Comparison of ENCODE assay signal across 23 mouse cellular contexts in the genomic region with DNA sequence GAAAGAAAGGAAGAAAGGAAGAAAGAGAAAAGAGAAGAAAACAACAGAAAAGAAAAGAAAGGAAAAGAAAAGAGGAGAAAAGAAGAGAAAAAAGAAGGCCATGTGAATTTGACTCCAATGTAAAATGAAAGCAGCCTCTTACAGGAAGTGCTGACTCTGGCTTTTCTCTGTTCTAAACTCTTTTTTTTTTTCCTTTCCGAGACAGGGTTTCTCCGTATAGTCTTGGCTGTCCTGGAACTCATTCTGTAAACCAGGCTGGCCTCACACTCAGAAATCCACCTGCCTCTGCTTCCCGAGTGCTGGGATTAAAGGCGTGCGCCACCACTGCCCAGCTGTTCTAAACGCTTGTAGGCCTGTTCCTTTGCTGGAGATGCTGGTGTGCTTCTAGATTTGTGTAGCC. TPM values are rescaled to one million over a fixed set of nuclear protein-coding genes. Genes with fewer than 3 reads are reported as not detected.
DNase-seq lines count a peak whose midpoint lies in the region; ATAC-seq and TF ChIP-seq lines count a peak whose summit lies in the region.
"Had no signal": no experiment of that assay in that cellular context is flagged by ENCODE, and none has a peak within 500 bp of the region (broad histone marks: within the 10 kb centered on the region; RNA-seq: fewer than 3 reads in every experiment).

No protein-coding gene starts in this region.

- peak overlapping the region; percentile 46 for H3K27ac ChIP-seq in liver, adult 2 months (replicated peaks; ENCODE audit: insufficient read depth, low read depth, low read length)
- H3K27ac ChIP-seq in MEL (ENCODE audit: control insufficient read depth, low read depth, low read length): peak overlapping the region; percentile 99
- H3K27ac ChIP-seq in liver, embryonic 12.5 days: peak overlapping the region; percentile 92
- H3K27ac ChIP-seq: embryonic facial prominence, embryonic 12.5 days; forebrain, embryonic 12.5 days; hindbrain, embryonic 15.5 days; layer of hippocampus, adult 2 months; midbrain, embryonic 12.5 days had no signal

- H3K4me1 ChIP-seq in liver, adult 2 months (ENCODE audit: control insufficient read depth, insufficient read depth, low read length): peaks cover 9% of the 10 kb centered on the region
- H3K4me1 ChIP-seq in MEL (ENCODE audit: control insufficient read depth in 1 of 2, insufficient read depth in 2 of 2, low read length in 2 of 2): peaks cover 17 to 46% of the 10 kb centered on the region in 2 experiments
- peaks cover 93% of the 10 kb centered on the region for H3K4me1 ChIP-seq in liver, embryonic 12.5 days
- H3K4me1 ChIP-seq: embryonic facial prominence, embryonic 12.5 days had no signal

- peaks cover 16% of the 10 kb centered on the region for H3K36me3 ChIP-seq in liver, adult 2 months (ENCODE audit: control insufficient read depth, insufficient read depth, low read length)
- peaks cover 8 to 54% of the 10 kb centered on the region in 2 experiments for H3K36me3 ChIP-seq in MEL (ENCODE audit: control insufficient read depth in 1 of 2, insufficient read depth in 2 of 2, low read length in 2 of 2)
- H3K36me3 ChIP-seq in liver, embryonic 12.5 days: peaks cover 30% of the 10 kb centered on the region
- H3K36me3 ChIP-seq in myocyte (ENCODE audit: control insufficient read depth, insufficient read depth): no peaks in the 10 kb centered on the region
- H3K36me3 ChIP-seq: forebrain, embryonic 12.5 days; hindbrain, embryonic 15.5 days; midbrain, embryonic 12.5 days had no signal

- 0 out of 2 replicates have a peak overlapping the region, but pooled peaks have one; percentile 2 for H3K4me2 ChIP-seq in liver, embryonic 12.5 days
- H3K4me2 ChIP-seq in myocyte (ENCODE audit: low read depth): peak overlapping the region; percentile 19
- H3K4me2 ChIP-seq: embryonic facial prominence, embryonic 12.5 days; forebrain, embryonic 12.5 days; hindbrain, embryonic 15.5 days; midbrain, embryonic 12.5 days had no signal

- peaks cover 3% of the 10 kb centered on the region; the same call in 1 of the 2 replicates for H3K79me2 ChIP-seq in liver, adult 2 months (ENCODE audit: control insufficient read depth, insufficient read depth, low read length)
- H3K79me2 ChIP-seq in MEL (ENCODE audit: control insufficient read depth, insufficient read depth, low read length, poor library complexity): peaks cover 64% of the 10 kb centered on the region
- peaks cover 26% of the 10 kb centered on the region for H3K79me2 ChIP-seq in myocyte (ENCODE audit: control insufficient read depth, insufficient read depth)

- no peak for TF ChIP-seq CTCF in liver, adult 2 months (IDR thresholded peaks at IDR 0.05; ENCODE audit: low read depth, low read length)
- no peak for TF ChIP-seq CTCF in MEL (IDR thresholded peaks at IDR 0.05 in 2 of 3, conservative IDR thresholded peaks at IDR 0.05 in 1 of 3; ENCODE audit: control insufficient read depth in 1 of 3, insufficient read depth in 1 of 3, low read depth in 2 of 3, low read length in 3 of 3, poor library complexity in 1 of 3, severe bottlenecking in 1 of 3)

- H3K27me3 ChIP-seq in liver, adult 2 months (ENCODE audit: control insufficient read depth, insufficient read depth, low read length): no peaks in the 10 kb centered on the region
- H3K27me3 ChIP-seq in MEL (ENCODE audit: control insufficient read depth in 1 of 2, insufficient read depth in 2 of 2, low read length in 2 of 2): no peaks in the 10 kb centered on the region
- H3K27me3 ChIP-seq in liver, embryonic 12.5 days (replicated peaks): no peaks in the 10 kb centered on the region
- H3K27me3 ChIP-seq in myocyte (ENCODE audit: control insufficient read depth, insufficient read depth, insufficient read length): no peaks in the 10 kb centered on the region

- no peak for ATAC-seq in liver, embryonic 12.5 days
- no peak for ATAC-seq in cerebellum, adult (ENCODE audit: insufficient number of reproducible peaks, low FRiP score, low TSS enrichment)
- ATAC-seq: intestine, embryonic 16.5 days had no signal

- no peak overlapping the region for H3K4me3 ChIP-seq in liver, adult 2 months (ENCODE audit: insufficient read depth, low read depth, low read length)
- H3K4me3 ChIP-seq in MEL (ENCODE audit: control insufficient read depth in 1 of 2, insufficient read depth in 1 of 2, low read depth in 2 of 2, low read length in 2 of 2): no peak overlapping the region; a peak in 1 of 4 replicates
- no peak overlapping the region for H3K4me3 ChIP-seq in liver, embryonic 12.5 days
- H3K4me3 ChIP-seq in myocyte: no peak overlapping the region
- H3K4me3 ChIP-seq: embryonic facial prominence, embryonic 12.5 days; forebrain, embryonic 12.5 days; hindbrain, embryonic 15.5 days; layer of hippocampus, adult 2 months; midbrain, embryonic 12.5 days had no signal

- no peak for TF ChIP-seq RAD21 in MEL (IDR thresholded peaks at IDR 0.05; ENCODE audit: low read depth, low read length)

- no peak for TF ChIP-seq EP300 in MEL (IDR thresholded peaks at IDR 0.05; ENCODE audit: low read depth in 1 of 2, low read length in 2 of 2)

- no peaks in the 10 kb centered on the region for H3K9me3 ChIP-seq in MEL (replicated peaks; ENCODE audit: insufficient read depth, low read length)
- H3K9me3 ChIP-seq in liver, embryonic 12.5 days (replicated peaks): no peaks in the 10 kb centered on the region
- H3K9me3 ChIP-seq: embryonic facial prominence, embryonic 12.5 days; forebrain, embryonic 12.5 days; hindbrain, embryonic 15.5 days; midbrain, embryonic 12.5 days had no signal

- no peak overlapping the region for H3K9ac ChIP-seq in liver, adult 2 months (ENCODE audit: low read depth, low read length)
- H3K9ac ChIP-seq in MEL (ENCODE audit: control insufficient read depth, low read depth, low read length, poor library complexity, severe bottlenecking): peak overlapping the region; percentile 69
- H3K9ac ChIP-seq in liver, embryonic 12.5 days: peak overlapping the region; percentile 52
- H3K9ac ChIP-seq: embryonic facial prominence, embryonic 12.5 days; forebrain, embryonic 12.5 days; hindbrain, embryonic 15.5 days; midbrain, embryonic 12.5 days had no signal

- H3ac ChIP-seq in myocyte (ENCODE audit: control insufficient read depth, insufficient read length): no peak overlapping the region

- TF ChIP-seq POLR2A in liver, adult 2 months (IDR thresholded peaks at IDR 0.05; ENCODE audit: extremely low read depth, insufficient read depth, low read length): no peak
- TF ChIP-seq POLR2A in MEL (IDR thresholded peaks at IDR 0.05; ENCODE audit: control insufficient read depth in 1 of 2, insufficient read depth in 1 of 2, low read depth in 1 of 2, low read length in 2 of 2, poor library complexity in 1 of 2) (no peak), myocyte (IDR thresholded peaks at IDR 0.05; ENCODE audit: insufficient read length, low read depth) (no peak)

- WGBS in liver, adult 2 months: 77% methylated on average over 6 of the region's 6 CpGs
- 78% methylated on average over 6 of the region's 6 CpGs for WGBS in liver, embryonic 12.5 days (ENCODE audit: insufficient replicate concordance)

- no peak for DNase-seq in liver, adult 2 months (ENCODE audit: extremely low read depth, low read depth, low spot score)
- no peak for DNase-seq in liver
- DNase-seq in MEL (ENCODE audit: low read depth, low spot score): no peak
- DNase-seq in cerebellum, adult 18-20 months: no peak
- DNase-seq: adrenal gland, postnatal 14 days; B cell, adult 2 months; cerebellum, postnatal 10 days; heart, postnatal 4 days; kidney, postnatal 25 days; lung, adult 18-20 months; lung, postnatal 10 days; right cerebral cortex, adult 18-20 months; right cerebral cortex, postnatal 4 days; thymus, adult 18-20 months had no signal

RNA-seq across cellular contexts. Expression of a gene that starts 2.2 kb away (rescaled TPM):
- 18.9 and 20.5 TPM in 2 replicates for total RNA-seq in liver, adult 2 months (2014; rRNA removed)
- polyA plus RNA-seq in liver, adult 2 months (2012; rRNA removed): 18.3 and 18.5 TPM in 2 replicates
- 490 and 593 TPM in 2 replicates for total RNA-seq in MEL (2012; rRNA removed)
- polyA plus RNA-seq in MEL (2012; ENCODE audit: insufficient read depth in 1 of 2, insufficient read length in 2 of 2, low read depth in 1 of 2, low replicate concordance in 2 of 2, missing spikeins in 1 of 2) (100 to 1,000 TPM in 1 of 2 experiments, not detected in 1; 465 TPM), myocyte (2012; fragmentation: generic; extraction: Trizol) (544 TPM)
- 105 and 109 TPM in 2 replicates for polyA plus RNA-seq in liver, embryonic 12.5 days (2016; fragmentation: Nextera tagmentation; extraction: Ambion mirVana)

RNA-seq across cellular contexts. Expression of a gene that starts 8.0 kb away (rescaled TPM):
- 193 and 238 TPM in 2 replicates for total RNA-seq in liver, adult 2 months (2014; rRNA removed)
- polyA plus RNA-seq in liver, adult 2 months (2012; rRNA removed): 219 and 220 TPM in 2 replicates
- 130 and 164 TPM in 2 replicates for total RNA-seq in MEL (2012; rRNA removed)
- polyA plus RNA-seq in MEL (2012; ENCODE audit: insufficient read depth in 1 of 2, insufficient read length in 2 of 2, low read depth in 1 of 2, low replicate concordance in 2 of 2, missing spikeins in 1 of 2) (100 to 1,000 TPM in 1 of 2 experiments, not detected in 1; 179 TPM), myocyte (2012; fragmentation: generic; extraction: Trizol) (107 TPM)
- 220 and 223 TPM in 2 replicates for polyA plus RNA-seq in liver, embryonic 12.5 days (2016; fragmentation: Nextera tagmentation; extraction: Ambion mirVana)

RNA-seq across cellular contexts. Expression of a gene that starts 15.7 kb away (rescaled TPM):
- 58.1 and 62.6 TPM in 2 replicates for total RNA-seq in liver, adult 2 months (2014; rRNA removed)
- polyA plus RNA-seq in liver, adult 2 months (2012; rRNA removed): 66.4 and 75.2 TPM in 2 replicates
- 47.2 and 50.7 TPM in 2 replicates for total RNA-seq in MEL (2012; rRNA removed)
- polyA plus RNA-seq in MEL (2012; ENCODE audit: insufficient read depth in 1 of 2, insufficient read length in 2 of 2, low read depth in 1 of 2, low replicate concordance in 2 of 2, missing spikeins in 1 of 2) (100 to 1,000 TPM; 107 to 268 TPM), myocyte (2012; fragmentation: generic; extraction: Trizol) (169 TPM)
- 80.0 and 83.0 TPM in 2 replicates for polyA plus RNA-seq in liver, embryonic 12.5 days (2016; fragmentation: Nextera tagmentation; extraction: Ambion mirVana)

RNA-seq across cellular contexts. Expression of a gene that starts 27.2 kb away (rescaled TPM):
- total RNA-seq in liver, adult 2 months (2014; rRNA removed): 62.9 and 78.9 TPM in 2 replicates
- polyA plus RNA-seq in liver, adult 2 months (2012; rRNA removed): 202 and 244 TPM in 2 replicates
- 0.15 and 0.16 TPM in 2 replicates for total RNA-seq in MEL (2012; rRNA removed)
- polyA plus RNA-seq in MEL (2012; ENCODE audit: insufficient read depth in 1 of 2, insufficient read length in 2 of 2, low read depth in 1 of 2, low replicate concordance in 2 of 2, missing spikeins in 1 of 2) (1 to 10 TPM in 1 of 2 experiments, not detected in 1; 2.5 TPM), myocyte (2012; fragmentation: generic; extraction: Trizol) (26.7 TPM)
- 32.2 and 33.1 TPM in 2 replicates for polyA plus RNA-seq in liver, embryonic 12.5 days (2016; fragmentation: Nextera tagmentation; extraction: Ambion mirVana)

RNA-seq across cellular contexts. Expression of a gene that starts 31.6 kb away (rescaled TPM):
- total RNA-seq in liver, adult 2 months (2014; rRNA removed): 71.0 and 80.9 TPM in 2 replicates
- 62.4 and 67.3 TPM in 2 replicates for polyA plus RNA-seq in liver, adult 2 months (2012; rRNA removed)
- total RNA-seq in MEL (2012; rRNA removed): 5.0 and 5.2 TPM in 2 replicates
- polyA plus RNA-seq in MEL (2012; ENCODE audit: insufficient read depth in 1 of 2, insufficient read length in 2 of 2, low read depth in 1 of 2, low replicate concordance in 2 of 2, missing spikeins in 1 of 2) (1 to 10 TPM in 1 of 2 experiments, not detected in 1; 5.4 TPM), myocyte (2012; fragmentation: generic; extraction: Trizol) (17.5 TPM)
- polyA plus RNA-seq in liver, embryonic 12.5 days (2016; fragmentation: Nextera tagmentation; extraction: Ambion mirVana): 21.8 and 23.0 TPM in 2 replicates

Comparison
In these comparisons a context has a peak if more than half of its experiments do, and no peak if none do; other contexts are left out.
1. H3K27ac ChIP-seq: peak in every context shown above with its lines; median percentile 99 in MEL; 92 in liver, embryonic 12.5 days; 46 in liver, adult 2 months.